Mouse (Mus musculus): Measurements from ENCODE around the gene Slc6a13.

- TF ChIP-seq CTCF (IDR thresholded peaks at IDR 0.05; ENCODE audit: borderline replicate concordance, extremely low read depth, insufficient read depth, insufficient read length), result no peak
- TF ChIP-seq POLR2A (IDR thresholded peaks at IDR 0.05; ENCODE audit: borderline replicate concordance, extremely low read depth, insufficient read depth, insufficient read length, poor library complexity, severe bottlenecking), result no peak
Measured at GRCm38 (mm10) chr6:121325740-121326139, 25.7 kb downstream of the Slc6a13 start.

All from brain, embryonic 14.5 days (tissue).